Mouse (Mus musculus) lung, adult 2 months (tissue): Measurements from ENCODE around the gene Majin.

Source experiments
- CTCF ChIP-seq: fragments of 200-500 bp; IDR thresholded peaks from 2 replicates; pipeline ENCODE4 v1.5.1; 2011; ENCODE audit warnings: mild to moderate bottlenecking, low read length, control low read depth; ENCODE audit not compliant: insufficient read depth
- POLR2A ChIP-seq: fragments of 200-500 bp; IDR thresholded peaks from 2 replicates; pipeline ENCODE4 v1.6.1; 2011; ENCODE audit warnings: low read depth, mild to moderate bottlenecking, control low read depth, low read length, borderline replicate concordance; ENCODE audit errors: extremely low read depth

DNA sequence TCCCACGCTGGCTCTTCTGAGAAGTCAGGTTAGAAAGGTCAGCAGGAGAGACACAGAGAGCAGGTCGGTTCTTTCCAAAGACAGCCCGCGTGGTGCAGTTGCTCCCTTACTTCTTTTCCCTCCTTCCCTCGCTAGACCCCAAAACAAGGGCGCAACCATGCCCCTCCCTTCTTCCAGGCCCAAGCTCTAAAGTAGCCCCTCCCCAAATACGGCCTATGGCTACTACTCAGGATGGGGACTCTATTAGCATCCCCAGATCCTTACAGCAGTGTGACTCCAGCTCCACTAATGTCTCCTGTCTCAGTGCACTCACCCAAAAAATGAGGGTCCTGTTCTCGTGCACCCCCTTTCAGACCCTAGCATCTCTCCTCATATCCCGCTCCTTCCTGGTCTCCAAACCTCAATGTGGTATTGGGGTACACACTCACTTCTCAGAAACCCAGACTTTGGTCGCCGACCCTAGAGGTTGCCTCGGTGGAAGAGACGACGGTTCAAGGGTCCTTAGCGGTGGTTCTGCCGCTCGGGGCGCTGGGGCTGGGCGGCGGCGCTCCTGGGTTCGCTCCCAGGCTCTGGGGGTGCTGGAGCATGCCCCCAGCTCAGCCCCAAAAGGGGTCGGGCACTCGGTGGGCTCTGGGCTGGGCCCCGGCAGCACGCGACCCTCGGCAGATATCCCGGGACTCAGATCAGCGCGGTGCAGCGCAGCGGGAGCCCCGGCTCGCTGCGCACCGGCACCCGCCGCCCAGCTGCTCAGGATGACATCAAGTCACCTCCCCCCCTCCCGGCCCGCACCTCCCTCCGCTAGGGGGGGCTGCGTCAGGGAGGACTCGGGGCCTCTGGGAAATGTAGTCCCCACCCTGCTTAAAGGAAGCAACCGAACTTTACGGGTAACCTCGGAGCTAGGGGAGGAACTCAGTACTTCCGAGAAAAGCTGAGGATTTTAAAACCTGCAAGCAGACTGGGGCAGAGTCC is 51.2 kb downstream of the Majin start, which contains the start of gene Ppp2r5b:
- TF ChIP-seq POLR2A = peak; percentile 70; the same call in 1 of the 2 replicates
- no peak for TF ChIP-seq CTCF
